Mouse (Mus musculus) right cerebral cortex, adult 18-20 months (tissue): ENCODE results near the gene Ecm2.

Experiments
- DNase-seq: peaks from one replicate; pipeline ENCODE4 v3.0.0; 2022; ENCODE audit warnings: mixed read lengths

The Ecm2 gene

GRCm38 (mm10) chr13:49518761-49519160, 14.2 kb downstream of the Ecm2 start:
- DNase-seq: no peak

- no peak for DNase-seq
These were observed 21.6 kb downstream of the Ecm2 start for GRCm38 (mm10) chr13:49526235-49526634.

GRCm38 (mm10) chr13:49530636-49531035, 26.0 kb downstream of the Ecm2 start:
- no peak for DNase-seq

- no peak for DNase-seq
These were observed 32.3 kb downstream of the Ecm2 start for GRCm38 (mm10) chr13:49536946-49537345.

GRCm38 (mm10) chr13:49538693-49539092, 34.1 kb downstream of the Ecm2 start:
- DNase-seq: no peak

GRCm38 (mm10) chr13:49544279-49544678, 39.7 kb downstream of the Ecm2 start, which contains the start of gene Aspn:
Gene Aspn (plus strand): TSS chr13:49544443.
- no peak for DNase-seq

- DNase-seq: no peak
These were observed 41.0 kb downstream of the Ecm2 start for GRCm38 (mm10) chr13:49545646-49546045.

- DNase-seq: no peak
These were observed 41.9 kb downstream of the Ecm2 start for GRCm38 (mm10) chr13:49546517-49546916.

- no peak for DNase-seq
These were observed 43.0 kb downstream of the Ecm2 start for GRCm38 (mm10) chr13:49547563-49548150.

- no peak for DNase-seq
These were observed 45.0 kb downstream of the Ecm2 start for GRCm38 (mm10) chr13:49549616-49550015.

GRCm38 (mm10) chr13:49554519-49554918, 49.9 kb downstream of the Ecm2 start:
- no peak for DNase-seq

- no peak for DNase-seq
These were observed 51.6 kb downstream of the Ecm2 start for GRCm38 (mm10) chr13:49556203-49556602.

- no peak for DNase-seq
These were observed 52.3 kb downstream of the Ecm2 start for GRCm38 (mm10) chr13:49556924-49557323.

- DNase-seq: no peak
These were observed 54.6 kb downstream of the Ecm2 start for GRCm38 (mm10) chr13:49559185-49559584.

- DNase-seq: no peak
These were observed 56.3 kb downstream of the Ecm2 start for GRCm38 (mm10) chr13:49560886-49561285.

GRCm38 (mm10) chr13:49564347-49564746, 59.7 kb downstream of the Ecm2 start:
- no peak for DNase-seq

GRCm38 (mm10) chr13:49570371-49570770, 65.8 kb downstream of the Ecm2 start:
- DNase-seq: no peak

GRCm38 (mm10) chr13:49571418-49571817, 66.8 kb downstream of the Ecm2 start:
- DNase-seq: no peak

- no peak for DNase-seq
These were observed 77.2 kb downstream of the Ecm2 start, which contains the start of gene Omd for GRCm38 (mm10) chr13:49581541-49582530. Gene Omd (plus strand): TSS chr13:49582462.
